Mouse (Mus musculus) erythroblast, embryonic 14.5 days (primary cell): ENCODE results near the gene AC109138.7.

Experiments
- GATA1 ChIP-seq: IDR thresholded peaks from 2 replicates; pipeline ENCODE4 v1.6.1; 2012; ENCODE audit warnings: low read length, inconsistent platforms, mixed read lengths
- TAL1 ChIP-seq: IDR thresholded peaks from 3 replicates; pipeline ENCODE4 v1.6.1; 2012; ENCODE audit warnings: low read length, inconsistent platforms, mixed read lengths

- TF ChIP-seq TAL1: no peak
- no peak for TF ChIP-seq GATA1
These were observed 28.9 kb upstream of the AC109138.7 start for GRCm38 (mm10) chr19:4184976-4185975.
